Mouse (Mus musculus) hindbrain, embryonic 15.5 days (tissue): ENCODE measurements at regions not wholly inside any gene's neighbourhood (a gene's known extent, or its start where the extent isn't known, plus 50 kb on each side); places are given as distances from the start of the nearest gene placed in this dataset.

Experiments
- ATAC-seq: fragments of 200-750 bp; cut with Nextera tagmentation; 2 replicates; pipeline ENCODE4 v1.8.0; 2017; ENCODE audit warnings: low read depth, moderate number of reproducible peaks, moderate TSS enrichment; ENCODE audit not compliant: low FRiP score
- H3K27ac ChIP-seq: fragments of 300-500 bp; sonication (generic); replicated peaks from 2 replicates; pipeline ENCODE4 v1.5.1; 2015; ENCODE audit warnings: mild to moderate bottlenecking, inconsistent platforms
- H3K27me3 ChIP-seq: fragments of 300-500 bp; sonication (generic); 2 replicates; pipeline ENCODE4 v1.6.1; 2015; ENCODE audit warnings: control low read depth, inconsistent platforms
- H3K36me3 ChIP-seq: fragments of 300-500 bp; sonication (generic); 2 replicates; pipeline ENCODE4 v1.6.1; 2015; ENCODE audit warnings: control low read depth, inconsistent platforms
- H3K4me1 ChIP-seq: fragments of 300-500 bp; sonication (generic); replicated peaks from 2 replicates; pipeline ENCODE4 v1.6.1; 2015; ENCODE audit warnings: control low read depth, inconsistent platforms
- H3K4me2 ChIP-seq: fragments of 300-500 bp; sonication (generic); 2 replicates; pipeline ENCODE4 v1.6.1; 2015; ENCODE audit warnings: moderate library complexity, mild to moderate bottlenecking, inconsistent platforms
- H3K4me3 ChIP-seq: fragments of 300-500 bp; sonication (generic); 2 replicates; pipeline ENCODE4 v1.5.1; 2015; ENCODE audit warnings: mild to moderate bottlenecking, inconsistent platforms
- H3K9ac ChIP-seq: fragments of 300-500 bp; sonication (generic); 2 replicates; pipeline ENCODE4 v1.6.1; 2015; ENCODE audit warnings: inconsistent platforms
- H3K9me3 ChIP-seq: fragments of 300-500 bp; sonication (generic); 2 replicates; pipeline ENCODE4 v1.6.1; 2016; ENCODE audit warnings: control low read depth, inconsistent platforms
- WGBS: fragments of 180-500 bp; shearing (Covaris S2); methylation state at CpG from one replicate; pipeline ENCODE4 v1.1.7; 2015; 5-methylcytosine and 5-hydroxymethylcytosine counted together

DNA sequence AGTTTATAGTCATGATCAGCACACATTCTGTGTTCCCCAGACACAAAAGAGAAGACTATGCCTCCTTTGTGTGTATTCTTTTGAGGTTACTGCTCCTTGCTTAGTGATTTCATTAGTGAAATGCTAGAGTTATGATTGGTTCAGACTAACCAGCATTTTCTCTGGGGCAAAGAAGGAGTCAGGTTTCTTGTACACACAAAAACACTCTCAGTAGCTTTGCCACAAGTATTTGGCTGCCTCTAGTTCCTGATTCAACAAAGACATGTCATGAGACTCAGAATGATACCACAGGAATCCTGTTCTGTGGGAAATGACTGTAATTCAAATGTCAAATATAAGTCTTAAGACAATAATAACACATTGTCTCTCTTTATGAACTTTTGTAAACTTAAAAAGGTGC, 86.9 kb downstream of the Alx1 start:
- no peak overlapping the region for H3K4me2 ChIP-seq
- no peak overlapping the region for H3K27ac ChIP-seq
- H3K9me3 ChIP-seq = no peaks in the 10 kb centered on the region
- no peak for ATAC-seq
- H3K4me1 ChIP-seq = no peaks in the 10 kb centered on the region
- no peak overlapping the region for H3K4me3 ChIP-seq
- H3K27me3 ChIP-seq = no peaks in the 10 kb centered on the region
- no peak overlapping the region for H3K9ac ChIP-seq
- no peaks in the 10 kb centered on the region for H3K36me3 ChIP-seq

DNA sequence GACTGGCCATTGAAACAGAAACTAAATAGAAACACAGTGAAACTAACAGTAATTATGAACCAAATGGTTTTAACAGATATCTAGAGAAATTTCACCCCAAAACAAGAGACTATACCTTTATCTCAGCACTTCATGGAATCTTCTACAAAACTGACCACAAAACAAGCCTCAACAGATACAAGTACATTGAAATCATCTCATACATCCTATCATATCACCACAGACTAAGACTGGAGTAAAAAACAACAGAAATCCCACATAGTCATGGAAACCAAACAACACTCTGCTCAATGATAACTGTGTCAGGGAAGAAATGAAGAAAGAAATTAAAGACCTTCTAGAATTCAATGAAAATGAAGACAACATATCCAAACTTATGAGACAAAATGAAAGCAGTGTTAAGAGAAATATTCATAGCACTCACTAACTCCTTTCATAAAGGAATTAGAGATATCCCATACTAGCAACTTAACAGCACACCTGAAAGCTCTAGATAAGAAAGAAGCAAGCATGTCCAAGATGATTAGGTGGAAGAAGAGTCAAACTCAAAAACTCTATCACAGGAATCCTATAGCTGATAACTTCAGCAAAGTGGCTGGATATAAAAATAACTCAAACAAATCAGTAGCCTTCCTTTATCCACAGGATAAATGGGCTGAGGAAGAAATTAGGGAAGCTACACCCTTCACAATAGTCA, 89.0 kb downstream of the Alx1 start:
- ATAC-seq = no peak
- Histone ChIP-seq H3K27ac (no peak overlapping the region), H3K36me3 (no peaks in the 10 kb centered on the region), H3K27me3 (no peaks in the 10 kb centered on the region), H3K9ac (no peak overlapping the region), H3K4me3 (no peak overlapping the region), H3K4me2 (no peak overlapping the region), H3K9me3 (no peaks in the 10 kb centered on the region), H3K4me1 (no peaks in the 10 kb centered on the region)

DNA sequence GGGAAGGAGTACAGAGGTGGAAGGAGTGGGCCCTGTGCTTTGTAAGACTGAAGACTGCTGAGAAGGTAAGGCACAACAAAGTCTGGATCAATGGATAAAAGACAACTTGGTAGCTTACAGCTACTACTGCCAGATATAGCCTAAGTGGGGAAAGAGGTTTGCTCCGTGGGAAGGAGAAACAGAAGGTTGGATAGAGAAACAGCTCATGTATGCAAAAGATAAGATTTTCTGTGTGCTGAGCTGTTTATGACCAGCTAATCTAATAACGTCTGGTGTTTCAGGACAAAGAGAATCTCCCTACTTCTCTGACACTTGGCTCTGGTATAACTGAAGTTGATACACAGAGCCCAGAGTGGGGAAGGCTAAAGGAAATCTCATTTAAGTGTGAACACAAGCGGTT, 98.6 kb downstream of the Alx1 start:
- Histone ChIP-seq H3K4me2 (no peak overlapping the region), H3K36me3 (no peaks in the 10 kb centered on the region), H3K9me3 (no peaks in the 10 kb centered on the region), H3K27me3 (no peaks in the 10 kb centered on the region), H3K4me3 (no peak overlapping the region), H3K27ac (no peak overlapping the region), H3K9ac (no peak overlapping the region), H3K4me1 (no peaks in the 10 kb centered on the region)
- ATAC-seq = no peak
- WGBS = 77% methylated on average over 3 of the region's 3 CpGs

DNA sequence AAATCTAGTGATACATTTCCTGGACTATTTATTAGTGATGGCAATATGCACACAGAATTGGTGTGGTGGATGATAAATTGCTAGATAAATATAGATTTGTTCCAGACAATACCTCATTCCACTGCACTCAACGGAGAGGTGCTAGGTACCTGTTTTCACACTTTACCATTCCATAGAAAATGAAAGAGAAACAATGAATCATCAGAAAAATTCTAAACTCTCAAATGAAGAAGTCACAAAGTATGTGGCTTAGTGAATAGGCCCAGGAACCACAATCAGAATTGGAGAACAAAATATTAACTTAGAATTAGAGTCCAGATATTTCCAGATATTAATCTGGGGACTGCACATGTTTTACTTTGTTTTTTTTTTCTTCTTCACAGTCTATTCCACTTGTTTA, 101.4 kb downstream of the Alx1 start:
- WGBS = 59% methylated on average over 1 of the region's 1 CpGs
- H3K27ac ChIP-seq = no peak overlapping the region
- H3K4me1 ChIP-seq = no peaks in the 10 kb centered on the region
- H3K4me3 ChIP-seq = no peak overlapping the region
- H3K36me3 ChIP-seq = no peaks in the 10 kb centered on the region
- H3K27me3 ChIP-seq = no peaks in the 10 kb centered on the region
- H3K4me2 ChIP-seq = no peak overlapping the region
- no peak overlapping the region for H3K9ac ChIP-seq
- ATAC-seq = no peak
- no peaks in the 10 kb centered on the region for H3K9me3 ChIP-seq

DNA sequence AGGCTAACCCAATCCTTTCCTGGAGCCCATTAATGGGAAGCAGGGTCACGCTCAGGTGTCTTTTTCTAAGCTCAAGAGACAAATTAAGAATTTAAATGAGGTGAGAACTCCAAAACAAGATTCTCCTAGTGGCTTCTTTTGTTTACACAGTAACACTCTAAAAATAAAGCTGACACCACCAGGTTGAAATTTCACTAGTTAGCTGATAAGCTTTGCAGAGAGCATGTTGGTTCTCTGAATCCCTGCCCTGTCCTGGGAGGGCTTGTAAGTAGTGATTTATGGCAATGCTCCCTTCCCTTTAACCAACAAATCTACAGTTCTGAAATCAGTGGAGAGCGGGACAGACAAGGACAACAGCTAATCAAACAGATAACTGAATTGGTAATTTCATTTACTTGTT, 132.6 kb downstream of the Alx1 start:
- H3K9ac ChIP-seq = no peak overlapping the region
- no peaks in the 10 kb centered on the region for H3K9me3 ChIP-seq
- no peak for ATAC-seq
- H3K4me1 ChIP-seq = no peaks in the 10 kb centered on the region
- no peaks in the 10 kb centered on the region for H3K36me3 ChIP-seq
- WGBS = 68% methylated on average over 2 of the region's 2 CpGs
- no peak overlapping the region for H3K4me3 ChIP-seq
- H3K27ac ChIP-seq = no peak overlapping the region
- H3K27me3 ChIP-seq = no peaks in the 10 kb centered on the region
- no peak overlapping the region for H3K4me2 ChIP-seq

DNA sequence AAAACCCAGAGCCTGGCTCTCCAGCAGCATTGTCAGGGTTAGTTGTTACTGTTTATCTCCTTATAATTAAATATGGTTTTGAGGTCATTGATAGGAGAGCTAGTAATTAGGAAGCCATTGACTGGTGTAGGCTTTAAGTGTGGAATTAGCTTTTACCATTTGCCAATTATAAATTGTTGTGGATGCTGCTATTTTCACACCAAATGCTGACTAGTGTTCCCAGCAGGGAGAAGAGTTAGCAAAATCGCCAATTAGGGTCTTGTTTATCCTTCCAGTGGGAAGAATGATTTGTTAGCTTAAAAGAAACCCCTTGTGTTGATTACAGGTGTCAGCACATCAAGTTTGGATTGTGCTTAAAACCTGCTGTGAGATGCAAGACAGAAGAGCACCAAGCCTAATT, 134.1 kb downstream of the Alx1 start:
- no peak for ATAC-seq
- WGBS = 16% methylated on average over 1 of the region's 1 CpGs

DNA sequence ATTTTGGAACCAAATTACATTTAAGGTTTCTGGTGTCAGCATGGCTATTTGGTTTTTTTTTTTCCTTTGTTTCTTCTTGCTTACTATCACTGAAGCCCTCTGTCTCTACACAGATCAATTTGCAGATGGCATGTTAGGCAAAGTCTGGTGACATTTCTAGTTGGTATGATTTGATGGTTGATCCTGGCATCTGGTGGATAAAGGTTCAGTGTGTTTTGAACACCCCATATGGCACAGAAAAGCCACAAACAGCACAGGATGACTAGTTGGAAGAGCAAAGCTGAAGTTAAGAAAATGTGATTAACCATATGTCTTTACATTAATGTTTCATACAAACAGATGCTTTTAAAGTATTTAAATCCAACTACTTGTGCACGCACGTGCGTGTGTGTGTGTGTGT, 137.6 kb downstream of the Alx1 start:
- H3K4me1 ChIP-seq = no peaks in the 10 kb centered on the region
- no peak for ATAC-seq

More for the DNA sequence above, 134.1 kb downstream of the Alx1 start:
- H3K36me3 ChIP-seq = no peaks in the 10 kb centered on the region
- no peak overlapping the region for H3K4me2 ChIP-seq
- H3K27ac ChIP-seq = no peak overlapping the region
- no peak overlapping the region for H3K4me3 ChIP-seq
- H3K9me3 ChIP-seq = no peaks in the 10 kb centered on the region
- no peak overlapping the region for H3K9ac ChIP-seq
- H3K4me1 ChIP-seq = no peaks in the 10 kb centered on the region
- no peaks in the 10 kb centered on the region for H3K27me3 ChIP-seq

DNA sequence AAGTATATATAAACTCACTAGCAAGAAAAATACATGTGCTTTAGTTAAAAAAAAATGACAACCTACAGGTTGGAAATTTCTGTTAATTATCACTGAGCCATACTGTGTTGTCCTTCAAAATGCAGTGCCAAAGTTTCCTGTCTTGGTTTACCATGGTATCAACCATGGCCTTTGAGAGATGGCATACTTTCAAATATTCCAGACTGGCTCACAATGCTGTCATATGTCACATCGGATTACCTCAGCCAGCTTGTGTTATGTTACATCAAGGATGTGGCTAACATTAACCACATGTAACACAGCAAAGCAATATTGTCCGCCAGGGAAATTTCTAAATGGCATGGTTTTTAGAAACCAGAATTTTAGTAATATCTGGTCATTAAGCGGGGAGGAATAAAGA, 140.3 kb downstream of the Alx1 start:
- Histone ChIP-seq H3K4me3 (no peak overlapping the region), H3K9ac (no peak overlapping the region), H3K27me3 (no peaks in the 10 kb centered on the region), H3K27ac (no peak overlapping the region), H3K4me1 (no peaks in the 10 kb centered on the region), H3K36me3 (no peaks in the 10 kb centered on the region), H3K9me3 (no peaks in the 10 kb centered on the region), H3K4me2 (no peak overlapping the region)
- 87% methylated on average over 3 of the region's 3 CpGs for WGBS
- no peak for ATAC-seq

More for the DNA sequence above, 137.6 kb downstream of the Alx1 start:
- Histone ChIP-seq H3K36me3 (no peaks in the 10 kb centered on the region), H3K9me3 (no peaks in the 10 kb centered on the region), H3K4me2 (no peak overlapping the region), H3K4me3 (no peak overlapping the region), H3K27me3 (no peaks in the 10 kb centered on the region), H3K9ac (no peak overlapping the region), H3K27ac (no peak overlapping the region)
- 89% methylated on average over 3 of the region's 3 CpGs for WGBS

DNA sequence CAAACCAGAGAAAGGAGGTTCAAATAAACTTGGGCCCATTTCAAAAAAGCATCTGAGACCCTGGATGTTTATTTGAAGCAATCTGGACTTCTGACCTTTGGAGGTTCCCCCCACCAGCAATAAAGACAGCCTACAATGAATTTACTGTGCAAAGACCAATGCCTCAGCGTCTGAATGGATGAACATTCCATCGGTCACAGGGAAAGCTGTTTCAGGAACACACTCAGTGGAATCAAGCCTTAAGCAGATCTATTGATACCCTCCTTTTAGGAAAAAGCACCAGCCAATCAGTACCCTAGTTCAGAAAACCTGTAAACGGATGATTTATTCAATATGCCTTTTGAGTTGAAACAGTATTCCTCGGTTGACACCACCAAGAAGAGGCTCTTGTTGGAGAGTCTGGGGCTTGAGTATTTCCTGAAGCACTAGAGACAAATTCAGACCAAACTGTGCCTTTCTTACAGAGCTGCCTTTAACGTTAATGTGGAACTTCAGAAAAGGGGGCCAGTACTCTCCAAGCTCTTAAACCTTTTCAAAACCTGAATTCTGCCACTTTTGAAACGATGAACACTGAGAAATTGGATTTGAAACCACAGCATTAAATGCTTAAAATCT, 148.1 kb downstream of the Alx1 start:
- Histone ChIP-seq H3K4me3 (no peak overlapping the region), H3K4me2 (no peak overlapping the region), H3K27me3 (no peaks in the 10 kb centered on the region), H3K9me3 (no peaks in the 10 kb centered on the region), H3K27ac (no peak overlapping the region), H3K36me3 (no peaks in the 10 kb centered on the region), H3K4me1 (no peaks in the 10 kb centered on the region), H3K9ac (no peak overlapping the region)
- ATAC-seq = no peak
- 72% methylated on average over 6 of the region's 6 CpGs for WGBS

DNA sequence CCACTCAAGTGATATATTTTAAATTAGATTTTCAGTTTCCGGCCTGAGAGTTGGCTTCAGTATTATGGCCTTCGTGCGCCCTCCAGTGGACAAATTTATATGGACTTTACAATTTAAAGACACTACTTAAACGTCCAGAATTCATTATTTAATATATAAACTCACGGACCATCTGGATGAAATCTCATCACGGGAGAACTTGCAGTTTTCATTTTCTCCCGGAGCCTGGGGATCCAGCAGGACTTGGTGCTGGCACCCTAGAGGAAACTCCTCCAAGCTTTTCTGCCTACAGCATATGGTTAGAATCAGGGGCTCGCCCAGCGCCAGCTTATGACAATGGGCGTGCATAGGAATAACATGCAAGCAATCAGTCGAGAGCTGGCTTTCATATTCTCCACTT, 152.0 kb downstream of the Alx1 start:
- ATAC-seq = peak; percentile 80; the same call in 1 of the 2 replicates

DNA sequence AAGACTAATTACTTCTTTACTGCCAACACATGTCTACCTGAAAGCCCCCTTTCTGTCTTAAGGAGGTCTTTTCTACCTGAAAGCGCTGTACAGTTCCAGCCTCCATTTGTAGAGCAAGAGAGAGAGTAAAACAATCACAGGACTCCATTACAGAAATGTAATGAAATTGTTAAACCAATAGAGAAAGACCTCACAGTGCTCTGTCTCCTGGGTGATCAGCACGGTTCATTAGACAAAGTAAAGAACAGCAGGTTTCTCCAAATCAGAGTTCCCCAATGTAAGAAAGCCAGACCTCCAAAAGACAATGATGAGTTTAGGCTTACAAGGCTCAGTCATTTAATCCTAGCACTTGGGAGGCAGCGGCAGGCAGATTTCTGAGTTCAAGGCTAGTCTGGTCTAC, 153.1 kb downstream of the Alx1 start:
- 44% methylated on average over 3 of the region's 3 CpGs for WGBS
- H3K4me2 ChIP-seq = no peak overlapping the region
- no peak overlapping the region for H3K9ac ChIP-seq
- no peaks in the 10 kb centered on the region for H3K9me3 ChIP-seq
- ATAC-seq = no peak; the same call in 1 of the 2 replicates
- no peak overlapping the region for H3K4me3 ChIP-seq
- no peak overlapping the region for H3K27ac ChIP-seq
- H3K27me3 ChIP-seq = no peaks in the 10 kb centered on the region
- no peaks in the 10 kb centered on the region for H3K36me3 ChIP-seq
- H3K4me1 ChIP-seq = no peaks in the 10 kb centered on the region

More for the DNA sequence above, 152.0 kb downstream of the Alx1 start:
- no peaks in the 10 kb centered on the region for H3K36me3 ChIP-seq
- H3K27ac ChIP-seq = no peak overlapping the region
- no peak overlapping the region; the same call in 1 of the 2 replicates for H3K4me3 ChIP-seq
- WGBS = 32% methylated on average over 11 of the region's 11 CpGs
- peak overlapping the region; percentile 41 for H3K4me2 ChIP-seq
- no peaks in the 10 kb centered on the region for H3K27me3 ChIP-seq
- no peaks in the 10 kb centered on the region for H3K9me3 ChIP-seq
- H3K4me1 ChIP-seq = no peaks in the 10 kb centered on the region
- no peak overlapping the region for H3K9ac ChIP-seq

DNA sequence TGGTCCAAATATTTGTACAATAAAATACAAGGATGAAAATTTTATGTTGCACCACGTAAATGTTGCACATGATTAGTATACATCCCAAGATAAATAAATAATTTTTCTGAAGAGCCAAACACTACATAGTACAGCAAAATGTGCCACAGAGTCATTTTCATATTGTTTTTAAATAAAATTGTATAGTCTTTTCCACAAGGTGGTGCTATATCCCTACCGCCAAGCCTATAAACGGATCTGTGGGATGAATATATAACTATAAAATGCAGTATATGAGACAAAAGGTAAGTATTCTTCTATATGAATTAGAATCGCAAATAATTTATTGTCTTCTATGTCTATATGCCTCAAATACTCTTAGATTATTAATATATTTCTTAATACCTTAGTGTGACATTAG, 163.1 kb downstream of the Alx1 start:
- Histone ChIP-seq H3K4me1 (no peaks in the 10 kb centered on the region), H3K27me3 (no peaks in the 10 kb centered on the region), H3K4me2 (no peak overlapping the region), H3K27ac (no peak overlapping the region), H3K9ac (no peak overlapping the region), H3K4me3 (no peak overlapping the region), H3K9me3 (no peaks in the 10 kb centered on the region), H3K36me3 (no peaks in the 10 kb centered on the region)
- WGBS = 36% methylated on average over 4 of the region's 4 CpGs
- no peak for ATAC-seq
